Mouse (Mus musculus): ENCODE measurements around the gene Olfr1331.

DNA sequence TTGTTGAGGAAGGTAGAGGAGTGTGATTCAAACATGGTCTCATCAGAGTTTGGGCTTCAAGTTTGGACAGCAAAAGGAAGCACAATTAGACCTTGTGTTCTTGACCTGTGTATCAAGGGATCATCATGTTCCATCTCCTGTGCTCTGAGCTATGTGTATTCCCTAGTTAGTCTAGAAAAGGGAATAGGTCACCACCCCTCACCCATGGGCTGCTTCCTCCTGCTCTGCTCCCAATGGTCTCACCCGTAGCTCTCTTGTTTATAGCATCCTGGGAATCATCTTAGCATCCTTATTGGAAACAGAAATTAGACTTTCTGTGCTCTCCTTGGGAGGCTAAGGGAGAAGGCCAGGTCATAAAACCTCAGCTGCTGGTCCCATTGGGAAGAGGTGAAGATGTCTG lies 23.8 kb downstream of the Olfr1331 start, which contains the start of gene Olfr1330:
- TF ChIP-seq CTCF (IDR thresholded peaks at IDR 0.05) (no peak), EP300 (IDR thresholded peaks at IDR 0.05) (no peak)
